Comparison of ENCODE assay signal across 8 mouse cellular contexts in genomic region chr6:83442639-83443038, GRCm38 (mm10). TPM values are rescaled to one million over a fixed set of nuclear protein-coding genes. Genes with fewer than 3 reads are reported as not detected.
DNase-seq lines count a peak whose midpoint lies in the region; ATAC-seq and TF ChIP-seq lines count a peak whose summit lies in the region.

No protein-coding gene starts in this region.

- H3K36me3 ChIP-seq in heart, postnatal 0 days (replicated peaks; ENCODE audit: control insufficient read depth, insufficient read depth, low read length), result peaks cover 7% of the 10 kb centered on the region; the same call in 1 of the 2 replicates
- no peaks in the 10 kb centered on the region for H3K36me3 ChIP-seq in midbrain, embryonic 11.5 days (ENCODE audit: control insufficient read depth, insufficient read depth, low read length)

- TF ChIP-seq CTCF in heart, postnatal 0 days (IDR thresholded peaks at IDR 0.05; ENCODE audit: low read depth), result no peak

- intact Hi-C loops in left cerebral cortex, postnatal 36 days (cut with DNase I), result loop anchor here (2.0 to 5.0 kb wide), 2 partner anchors 58 to 70 kb away; no protein-coding TSS in a partner anchor

- H3K27me3 ChIP-seq in heart, postnatal 0 days (ENCODE audit: control insufficient read depth, insufficient read depth, low read length), result no peaks in the 10 kb centered on the region
- no peaks in the 10 kb centered on the region for H3K27me3 ChIP-seq in midbrain, embryonic 11.5 days (ENCODE audit: control insufficient read depth, insufficient read depth, low read length)

- H3K4me2 ChIP-seq in heart, postnatal 0 days (ENCODE audit: low read depth, low read length), result peak overlapping the region; percentile 75
- H3K4me2 ChIP-seq in midbrain, embryonic 11.5 days, result peak overlapping the region; percentile 53

- no peak overlapping the region for H3K4me3 ChIP-seq in heart, postnatal 0 days (ENCODE audit: low read depth, low read length)
- peak overlapping the region; percentile 70; the same call in 1 of the 2 replicates for H3K4me3 ChIP-seq in midbrain, embryonic 11.5 days (ENCODE audit: low read depth, low read length)

- peaks cover 44% of the 10 kb centered on the region for H3K4me1 ChIP-seq in heart, postnatal 0 days (ENCODE audit: control insufficient read depth, insufficient read depth)
- peaks cover 64% of the 10 kb centered on the region for H3K4me1 ChIP-seq in midbrain, embryonic 11.5 days (ENCODE audit: control insufficient read depth, insufficient read depth, low read length)

- 51% methylated on average over 3 of the region's 3 CpGs for WGBS in heart, postnatal 0 days
- 32% methylated on average over 3 of the region's 3 CpGs for WGBS in midbrain, embryonic 11.5 days

- ATAC-seq in heart, postnatal 0 days (ENCODE audit: insufficient read depth, low read depth), result no peak
- ATAC-seq in midbrain, embryonic 11.5 days (ENCODE audit: low FRiP score), result no peak

- H3K27ac ChIP-seq in heart, postnatal 0 days (ENCODE audit: low read depth), result peak overlapping the region; percentile 86
- no peak overlapping the region; the same call in 1 of the 2 replicates for H3K27ac ChIP-seq in midbrain, embryonic 11.5 days (ENCODE audit: low read depth, low read length)

- no peaks in the 10 kb centered on the region for H3K9me3 ChIP-seq in heart, postnatal 0 days (replicated peaks; ENCODE audit: control insufficient read depth, low read length)
- H3K9me3 ChIP-seq in midbrain, embryonic 11.5 days (ENCODE audit: control insufficient read depth, low read length), result no peaks in the 10 kb centered on the region

- 0 out of 2 replicates have a peak overlapping the region, but pooled peaks have one; percentile 76 for H3K9ac ChIP-seq in heart, postnatal 0 days (replicated peaks; ENCODE audit: low read depth, low read length)
- H3K9ac ChIP-seq in midbrain, embryonic 11.5 days (ENCODE audit: low read length), result peak overlapping the region; percentile 22; the same call in 1 of the 2 replicates

- no peak for TF ChIP-seq EP300 in heart, postnatal 0 days (IDR thresholded peaks at IDR 0.05; ENCODE audit: low read depth)

- peak; percentile 34 to 39 for DNase-seq in left cerebral cortex, postnatal 36 days (ENCODE audit: low spot score in 2 of 2)
- no peak for DNase-seq in left cerebral cortex, adult 11 months (ENCODE audit: low spot score)
- peak; percentile 83 for DNase-seq in brain, adult 2 months (ENCODE audit: low read depth, low spot score)
- DNase-seq in heart, postnatal 0 days (ENCODE audit: low spot score), result no peak
- DNase-seq in midbrain, embryonic 11.5 days (ENCODE audit: low spot score, missing footprints), result no peak
- DNase-seq in gastrocnemius, postnatal 4 days (ENCODE audit: low spot score in 2 of 2), result no peak
- DNase-seq in ovary, postnatal 14 days (ENCODE audit: low spot score), result no peak
- DNase-seq in gastrocnemius, postnatal 25 days, result no peak

RNA-seq across cellular contexts. Expression of gene Tet3, which starts 16.2 kb away (rescaled TPM):
- 10 to 100 TPM; 63.7 to 77.2 TPM for total RNA-seq in left cerebral cortex, postnatal 36 days (2021)
- total RNA-seq in heart, postnatal 0 days (2014; rRNA removed; ENCODE audit: low replicate concordance), result 14.1 and 17.3 TPM in 2 replicates
- 16.4 and 17.2 TPM in 2 replicates for polyA plus RNA-seq in heart, postnatal 0 days (2015; fragmentation: Nextera tagmentation; extraction: Ambion mirVana)
- polyA plus RNA-seq in midbrain, embryonic 11.5 days (2014; fragmentation: Nextera tagmentation; extraction: Ambion mirVana), result 38.5 and 39.9 TPM in 2 replicates
- 10 to 100 TPM; 63.8 to 74.0 TPM for total RNA-seq in gastrocnemius, postnatal 4 days (2021)
- total RNA-seq in gastrocnemius, postnatal 25 days (2021), result 10 to 100 TPM; 22.2 to 29.7 TPM

Comparison
In these comparisons a context has a peak if more than half of its experiments do, and no peak if none do; other contexts are left out.
1. DNase-seq: peak in left cerebral cortex, postnatal 36 days (2 of 2) and brain, adult 2 months (single experiment); none in left cerebral cortex, adult 11 months (single experiment), heart, postnatal 0 days (single experiment), midbrain, embryonic 11.5 days (single experiment), gastrocnemius, postnatal 4 days (0 of 2), ovary, postnatal 14 days (single experiment) and gastrocnemius, postnatal 25 days (single experiment).